Mouse (Mus musculus): ENCODE data around the gene Them7. TPM values are rescaled to one million over a fixed set of nuclear protein-coding genes. Genes with fewer than 3 reads are reported as not detected.
A peak's percentile ranks its signal among the peaks of the same experiment; 100 is the strongest.

Gene Them7
- total and polyA plus RNA-seq, 2 experiments: 21.8 to 45.9 TPM

DNA sequence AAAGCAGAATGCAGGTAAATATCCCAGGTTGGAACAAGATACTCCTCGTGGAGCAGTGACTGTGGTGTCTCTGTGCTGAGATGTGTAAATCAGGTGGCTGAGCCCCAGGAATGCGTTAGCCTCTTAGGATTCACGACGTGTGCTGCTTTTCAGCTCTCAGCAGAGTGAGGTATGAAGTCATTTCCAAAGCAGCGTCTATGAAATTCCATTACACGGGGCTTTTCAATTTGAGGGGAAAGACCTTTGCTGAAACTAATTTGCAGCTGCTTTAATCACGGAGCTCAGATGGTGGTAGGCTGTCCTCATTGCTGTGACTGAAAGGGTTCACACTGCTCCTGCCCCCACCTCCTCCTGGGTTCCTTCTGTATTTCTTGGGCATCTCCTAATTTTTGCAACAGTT is 87.9 kb downstream of the Them7 start:
- no peak for DNase-seq (ENCODE audit: extremely low read depth, low read depth, low spot score)
- H3K79me2 ChIP-seq (ENCODE audit: control insufficient read depth, insufficient read depth, low read length): no peaks in the 10 kb centered on the region
- no peak overlapping the region for H3K4me3 ChIP-seq (ENCODE audit: insufficient read depth, low read depth, low read length)
- TF ChIP-seq POLR2A (IDR thresholded peaks at IDR 0.05; ENCODE audit: extremely low read depth, insufficient read depth, low read length): no peak
- no peaks in the 10 kb centered on the region for H3K4me1 ChIP-seq (ENCODE audit: control insufficient read depth, insufficient read depth, low read length)
- WGBS: 29% methylated on average over 7 of the region's 7 CpGs
- no peaks in the 10 kb centered on the region for H3K36me3 ChIP-seq (ENCODE audit: control insufficient read depth, insufficient read depth, low read length)
- no peak overlapping the region for H3K9ac ChIP-seq (ENCODE audit: low read depth, low read length)
- no peaks in the 10 kb centered on the region for H3K27me3 ChIP-seq (ENCODE audit: control insufficient read depth, insufficient read depth, low read length)
- no peak overlapping the region for H3K27ac ChIP-seq (replicated peaks; ENCODE audit: insufficient read depth, low read depth, low read length)

DNA sequence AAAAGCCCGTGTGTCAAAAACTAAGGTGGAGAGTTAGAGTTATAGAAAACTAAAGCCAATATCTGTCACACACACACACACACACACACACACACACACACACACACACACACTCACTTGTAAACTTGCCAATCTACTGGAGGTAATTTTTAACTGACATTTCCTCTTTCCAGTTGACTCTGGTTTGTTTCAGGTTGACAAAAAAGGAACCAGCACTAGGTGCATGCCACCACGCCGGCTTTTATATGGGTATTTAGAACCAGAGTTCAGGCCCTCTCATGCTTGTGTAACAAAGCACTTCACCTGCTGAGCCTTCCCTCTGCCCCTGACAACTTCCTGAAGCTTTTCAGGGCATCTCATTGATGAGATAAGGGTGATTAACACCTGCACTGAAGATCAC is 89.0 kb downstream of the Them7 start:
- Histone ChIP-seq H3K27me3 (ENCODE audit: control insufficient read depth, insufficient read depth, low read length) (no peaks in the 10 kb centered on the region), H3K36me3 (ENCODE audit: control insufficient read depth, insufficient read depth, low read length) (no peaks in the 10 kb centered on the region), H3K9ac (ENCODE audit: low read depth, low read length) (no peak overlapping the region), H3K4me1 (ENCODE audit: control insufficient read depth, insufficient read depth, low read length) (no peaks in the 10 kb centered on the region), H3K4me3 (ENCODE audit: insufficient read depth, low read depth, low read length) (no peak overlapping the region), H3K79me2 (ENCODE audit: control insufficient read depth, insufficient read depth, low read length) (no peaks in the 10 kb centered on the region), H3K27ac (replicated peaks; ENCODE audit: insufficient read depth, low read depth, low read length) (no peak overlapping the region)
- WGBS: 12% methylated on average over 3 of the region's 3 CpGs
- TF ChIP-seq CTCF (IDR thresholded peaks at IDR 0.05; ENCODE audit: low read depth, low read length) (no peak), POLR2A (IDR thresholded peaks at IDR 0.05; ENCODE audit: extremely low read depth, insufficient read depth, low read length) (no peak)
- DNase-seq (ENCODE audit: extremely low read depth, low read depth, low spot score): peak; percentile 37

DNA sequence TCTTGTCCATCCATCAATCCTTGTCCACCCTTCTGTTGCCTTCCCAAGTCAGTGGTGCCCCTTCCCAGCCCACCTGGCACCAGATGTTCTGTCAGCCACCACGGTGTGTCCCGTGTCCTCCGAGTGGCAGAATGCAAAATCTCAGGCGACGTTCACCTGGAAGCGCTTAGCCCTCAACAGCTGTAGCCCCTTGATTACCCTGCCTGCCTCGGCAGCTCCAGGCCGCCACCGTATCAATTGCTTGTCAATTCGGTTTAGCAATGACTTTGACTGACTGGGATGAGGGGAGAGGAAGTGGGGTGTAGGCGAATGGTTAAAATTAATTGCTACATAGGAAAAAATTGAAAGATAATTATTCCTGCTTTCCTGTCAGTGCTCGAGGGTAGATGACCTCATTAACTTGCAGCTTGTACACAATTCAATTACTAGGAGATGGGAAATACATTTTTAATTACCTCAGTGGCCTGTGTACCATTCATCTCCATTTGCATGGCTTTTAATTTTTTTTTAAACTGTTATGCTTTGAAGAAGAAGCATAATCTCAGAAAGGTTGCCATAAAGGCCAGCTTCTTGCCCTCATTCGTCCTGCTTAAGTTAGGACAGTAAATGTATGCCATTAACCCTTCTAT is 93.5 kb downstream of the Them7 start:
- no peak for TF ChIP-seq CTCF (IDR thresholded peaks at IDR 0.05; ENCODE audit: low read depth, low read length)
- no peak for DNase-seq (ENCODE audit: extremely low read depth, low read depth, low spot score)
- 79% methylated on average over 13 of the region's 13 CpGs for WGBS
- H3K79me2 ChIP-seq (ENCODE audit: control insufficient read depth, insufficient read depth, low read length): no peaks in the 10 kb centered on the region
- no peak overlapping the region for H3K27ac ChIP-seq (replicated peaks; ENCODE audit: insufficient read depth, low read depth, low read length)
- no peaks in the 10 kb centered on the region for H3K4me1 ChIP-seq (ENCODE audit: control insufficient read depth, insufficient read depth, low read length)
- H3K9ac ChIP-seq (ENCODE audit: low read depth, low read length): no peak overlapping the region
- H3K27me3 ChIP-seq (ENCODE audit: control insufficient read depth, insufficient read depth, low read length): no peaks in the 10 kb centered on the region
- H3K36me3 ChIP-seq (ENCODE audit: control insufficient read depth, insufficient read depth, low read length): no peaks in the 10 kb centered on the region
- H3K4me3 ChIP-seq (ENCODE audit: insufficient read depth, low read depth, low read length): no peak overlapping the region

DNA sequence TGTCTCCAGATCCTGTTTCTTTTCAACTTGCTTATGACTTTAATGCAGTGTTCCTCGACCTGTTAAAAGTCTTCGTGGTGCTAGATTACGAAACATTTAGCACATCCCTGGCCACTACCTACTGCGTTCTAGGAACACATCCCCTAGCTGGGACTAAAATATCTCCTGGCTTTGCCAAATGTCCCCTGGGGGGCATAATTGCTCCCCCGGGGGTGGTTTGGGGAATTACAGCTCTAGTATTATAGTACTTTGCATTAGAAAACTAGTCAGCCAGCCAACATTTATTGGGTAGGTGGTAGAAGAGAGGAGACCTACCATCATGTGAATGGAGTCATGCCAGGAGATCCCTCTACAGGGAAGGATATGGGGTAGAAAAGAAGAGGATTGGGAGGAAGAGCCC is 101.9 kb downstream of the Them7 start:
- H3K4me3 ChIP-seq (ENCODE audit: insufficient read depth, low read depth, low read length): no peak overlapping the region
- TF ChIP-seq CTCF (IDR thresholded peaks at IDR 0.05; ENCODE audit: low read depth, low read length): no peak
- TF ChIP-seq POLR2A (IDR thresholded peaks at IDR 0.05; ENCODE audit: extremely low read depth, insufficient read depth, low read length): no peak
- H3K27me3 ChIP-seq (ENCODE audit: control insufficient read depth, insufficient read depth, low read length): no peaks in the 10 kb centered on the region
- no peak overlapping the region for H3K27ac ChIP-seq (replicated peaks; ENCODE audit: insufficient read depth, low read depth, low read length)
- H3K36me3 ChIP-seq (ENCODE audit: control insufficient read depth, insufficient read depth, low read length): no peaks in the 10 kb centered on the region
- H3K9ac ChIP-seq (ENCODE audit: low read depth, low read length): no peak overlapping the region
- no peaks in the 10 kb centered on the region for H3K4me1 ChIP-seq (ENCODE audit: control insufficient read depth, insufficient read depth, low read length)
- 78% methylated on average over 5 of the region's 5 CpGs for WGBS
- H3K79me2 ChIP-seq (ENCODE audit: control insufficient read depth, insufficient read depth, low read length): no peaks in the 10 kb centered on the region
- DNase-seq (ENCODE audit: extremely low read depth, low read depth, low spot score): no peak

DNA sequence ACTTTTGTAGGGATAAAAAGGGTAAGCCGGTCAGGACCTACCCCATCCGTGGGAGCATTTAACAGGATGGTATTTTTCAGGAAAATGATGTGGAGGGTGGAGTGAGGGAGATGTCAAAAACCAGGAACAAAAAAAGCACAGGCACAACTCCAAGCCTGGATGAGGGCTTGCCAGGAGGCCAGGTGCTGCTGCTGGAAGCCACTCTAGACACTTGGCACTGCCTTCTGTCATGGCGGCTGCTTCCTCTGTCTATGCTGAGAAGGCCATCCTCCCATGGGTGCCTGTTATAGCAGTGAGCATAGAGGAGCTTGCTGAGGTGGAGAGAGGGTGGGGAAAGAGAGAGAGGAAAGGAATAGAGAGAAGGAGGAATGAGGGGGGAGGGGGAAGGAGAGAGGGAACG is 105.9 kb downstream of the Them7 start:
- H3K27me3 ChIP-seq (ENCODE audit: control insufficient read depth, insufficient read depth, low read length): no peaks in the 10 kb centered on the region
- no peak overlapping the region for H3K27ac ChIP-seq (replicated peaks; ENCODE audit: insufficient read depth, low read depth, low read length)
- H3K4me3 ChIP-seq (ENCODE audit: insufficient read depth, low read depth, low read length): no peak overlapping the region
- TF ChIP-seq POLR2A (IDR thresholded peaks at IDR 0.05; ENCODE audit: extremely low read depth, insufficient read depth, low read length) (no peak), CTCF (IDR thresholded peaks at IDR 0.05; ENCODE audit: low read depth, low read length) (no peak)
- no peaks in the 10 kb centered on the region; the same call in 1 of the 2 replicates for H3K4me1 ChIP-seq (ENCODE audit: control insufficient read depth, insufficient read depth, low read length)
- H3K36me3 ChIP-seq (ENCODE audit: control insufficient read depth, insufficient read depth, low read length): no peaks in the 10 kb centered on the region
- DNase-seq (ENCODE audit: extremely low read depth, low read depth, low spot score): no peak
- H3K9ac ChIP-seq (ENCODE audit: low read depth, low read length): no peak overlapping the region
- H3K79me2 ChIP-seq (ENCODE audit: control insufficient read depth, insufficient read depth, low read length): no peaks in the 10 kb centered on the region
- 93% methylated on average over 4 of the region's 4 CpGs for WGBS

DNA sequence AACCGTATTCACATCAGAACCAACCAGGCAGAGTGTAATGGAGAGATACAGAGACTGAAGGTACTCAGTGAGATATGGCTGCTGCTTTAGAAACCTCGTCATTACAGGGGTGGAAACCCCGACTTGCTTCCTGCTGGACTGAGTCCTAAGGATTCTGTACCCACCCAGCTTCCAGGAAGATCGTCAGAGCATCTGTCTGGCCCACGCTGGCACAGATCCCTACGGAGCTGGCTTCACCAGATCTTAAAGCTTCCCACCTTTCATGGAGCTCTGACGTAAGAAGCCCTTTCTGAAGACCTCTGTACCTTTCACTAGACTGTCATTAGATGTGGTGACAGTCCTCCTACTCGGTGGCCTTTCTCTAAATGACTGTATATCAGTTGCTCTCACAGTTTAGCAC is 109.0 kb downstream of the Them7 start:
- 65% methylated on average over 8 of the region's 8 CpGs for WGBS
- Histone ChIP-seq H3K4me3 (ENCODE audit: insufficient read depth, low read depth, low read length) (no peak overlapping the region), H3K27ac (replicated peaks; ENCODE audit: insufficient read depth, low read depth, low read length) (no peak overlapping the region), H3K79me2 (ENCODE audit: control insufficient read depth, insufficient read depth, low read length) (no peaks in the 10 kb centered on the region), H3K4me1 (ENCODE audit: control insufficient read depth, insufficient read depth, low read length) (no peaks in the 10 kb centered on the region; the same call in 1 of the 2 replicates), H3K9ac (ENCODE audit: low read depth, low read length) (no peak overlapping the region), H3K36me3 (ENCODE audit: control insufficient read depth, insufficient read depth, low read length) (no peaks in the 10 kb centered on the region), H3K27me3 (ENCODE audit: control insufficient read depth, insufficient read depth, low read length) (no peaks in the 10 kb centered on the region)
- TF ChIP-seq CTCF (IDR thresholded peaks at IDR 0.05; ENCODE audit: low read depth, low read length) (no peak), POLR2A (IDR thresholded peaks at IDR 0.05; ENCODE audit: extremely low read depth, insufficient read depth, low read length) (no peak)
- DNase-seq (ENCODE audit: extremely low read depth, low read depth, low spot score): no peak

Measured in liver, adult 2 months (tissue).